Mouse (Mus musculus): ENCODE results near the gene Gmfg. TPM values are rescaled to one million over a fixed set of nuclear protein-coding genes. Genes with fewer than 3 reads are reported as not detected.

Gmfg gene
- polyA plus RNA-seq (2017; shearing (Covaris generic)): 100 to 1,000 TPM; 631 to 791 TPM

DNA sequence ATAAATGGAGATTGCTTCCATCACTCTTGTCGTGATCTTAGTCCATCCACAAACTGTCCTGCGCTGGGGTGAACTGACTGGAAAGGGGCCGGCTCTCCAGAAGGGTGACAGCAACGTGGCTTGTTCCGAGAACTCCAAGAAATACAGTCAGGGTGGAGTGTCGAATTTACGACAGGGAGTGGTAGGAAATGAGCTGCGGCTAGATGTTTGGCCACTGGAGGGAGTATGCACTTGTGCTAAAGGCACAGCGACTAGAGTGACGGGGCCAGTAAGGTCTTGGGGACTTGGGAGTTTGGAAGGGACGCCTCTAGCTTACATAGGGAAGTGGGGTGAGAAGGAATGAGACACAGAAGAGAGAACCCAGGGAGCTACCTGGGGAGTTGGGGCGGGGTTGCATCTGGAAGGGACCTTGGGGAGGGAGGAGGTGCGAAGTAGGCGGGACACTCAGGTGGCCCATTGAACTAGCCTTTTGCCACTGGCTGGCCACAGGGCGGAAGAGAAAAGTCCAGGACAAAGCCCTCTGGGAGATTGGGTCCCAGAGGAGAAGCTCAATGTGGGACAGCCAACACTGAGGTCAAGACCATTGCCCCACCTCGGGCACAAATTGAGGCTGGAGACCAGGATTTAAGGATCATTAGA, at the start of gene Gmfg:
Gene Gmfg, plus strand, starts transcription at position 516 of the 639 bp plus-strand sequence.

GRCm38 (mm10) chr7:28392429-28393271, 44.6 kb upstream of the Gmfg start, which contains the start of the genes Med29 and Paf1:
TSS of gene Med29 (minus strand) at chr7:28392708.
TSS of gene Paf1 (plus strand) at chr7:28392951.

DNA sequence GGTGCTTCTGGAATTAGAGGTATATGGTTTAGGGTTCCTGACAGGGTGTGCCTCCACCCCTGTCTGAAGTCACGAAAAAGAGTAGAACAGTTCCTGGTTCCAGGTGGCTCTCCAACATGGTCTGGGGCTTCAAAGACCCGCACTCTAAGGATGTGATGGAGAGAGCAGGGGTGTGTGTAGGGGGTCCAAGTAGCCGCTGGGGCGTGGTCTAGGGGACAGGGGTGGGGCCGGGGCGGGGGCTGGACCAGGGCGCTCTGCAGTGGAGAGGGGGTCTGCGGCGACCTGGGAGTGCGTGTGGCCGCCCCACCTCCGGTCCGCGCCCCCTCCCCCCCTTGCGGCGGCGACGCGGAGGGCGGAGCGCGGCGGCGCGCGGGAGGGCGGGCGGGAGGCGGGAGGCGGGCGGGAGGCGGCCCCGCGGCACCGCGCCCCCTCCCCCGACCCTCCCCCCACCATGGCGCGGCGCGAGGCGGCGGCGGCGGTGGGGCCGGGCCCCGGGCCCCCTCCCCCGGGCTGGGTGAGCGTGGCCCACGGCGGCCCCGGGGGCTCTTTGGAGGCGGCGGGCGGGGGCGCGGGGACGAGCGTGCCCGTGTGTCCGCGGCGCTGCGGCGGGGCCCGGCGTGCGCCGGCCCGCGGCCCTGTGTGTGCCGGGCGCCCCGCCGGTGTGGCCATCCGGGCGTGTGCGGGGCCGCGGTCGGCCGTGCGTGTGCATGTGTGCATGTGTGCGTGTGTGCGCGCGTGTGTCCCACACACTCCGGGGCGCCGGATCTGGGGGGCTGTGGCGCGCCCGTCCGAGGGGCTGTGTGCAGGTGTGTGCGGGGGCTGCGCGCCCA, 14.5 kb downstream of the Gmfg start, which contains the start of gene Lrfn1:
Gene Lrfn1, plus strand, starts transcription at position 450 of the 830 bp plus-strand sequence.

Other genes starting within 250 kb of the Gmfg start
- 10 to 100 TPM in 1 of 2 experiments, 1 to 10 TPM in 1; 9.0 to 10.8 TPM for gene Eid2, start 169.6 kb upstream of the Gmfg start, polyA plus RNA-seq (2017; shearing (Covaris generic))
- gene Eid2b, start 159.7 kb upstream of the Gmfg start, polyA plus RNA-seq (2017; shearing (Covaris generic)): 1 to 10 TPM; 4.8 to 6.4 TPM
- gene Selenov, start 146.3 kb upstream of the Gmfg start, polyA plus RNA-seq (2017; shearing (Covaris generic)): not detected
- gene Dll3, start 135.2 kb upstream of the Gmfg start, polyA plus RNA-seq (2017; shearing (Covaris generic)): not detected
- 10 to 100 TPM; 72.3 to 82.6 TPM for gene Timm50, start 125.4 kb upstream of the Gmfg start, polyA plus RNA-seq (2017; shearing (Covaris generic))
- gene Supt5, start 98.7 kb upstream of the Gmfg start, polyA plus RNA-seq (2017; shearing (Covaris generic)): 100 to 1,000 TPM; 111 to 138 TPM
- 1,000 to 10,000 TPM in 1 of 2 experiments, 100 to 1,000 TPM in 1; 690 to 1,103 TPM for gene Rps16, start 86.8 kb upstream of the Gmfg start, polyA plus RNA-seq (2017; shearing (Covaris generic))
- 10 to 100 TPM; 68.1 to 75.7 TPM for gene Plekhg2, start 64.8 kb upstream of the Gmfg start, polyA plus RNA-seq (2017; shearing (Covaris generic))
- gene Zfp36, start 57.2 kb upstream of the Gmfg start, polyA plus RNA-seq (2017; shearing (Covaris generic)): 100 to 1,000 TPM; 146 to 202 TPM
- 10 to 100 TPM; 23.7 to 29.5 TPM for gene Med29, start 44.7 kb upstream of the Gmfg start, polyA plus RNA-seq (2017; shearing (Covaris generic))
- gene Paf1, start 44.5 kb upstream of the Gmfg start, polyA plus RNA-seq (2017; shearing (Covaris generic)): 100 to 1,000 TPM in 1 of 2 experiments, 10 to 100 TPM in 1; 88.9 to 102 TPM
- under 1 TPM; 0.79 to 0.81 TPM for gene Lrfn1, start 14.5 kb downstream of the Gmfg start, polyA plus RNA-seq (2017; shearing (Covaris generic))
- not detected for gene Ifnl2, start 73.0 kb downstream of the Gmfg start, polyA plus RNA-seq (2017; shearing (Covaris generic))
- not detected for gene Ifnl3, start 85.4 kb downstream of the Gmfg start, polyA plus RNA-seq (2017; shearing (Covaris generic))
- not detected for gene Sycn, start 103.4 kb downstream of the Gmfg start, polyA plus RNA-seq (2017; shearing (Covaris generic))
- under 1 TPM; 0.22 to 0.38 TPM for gene Nccrp1, start 109.8 kb downstream of the Gmfg start, polyA plus RNA-seq (2017; shearing (Covaris generic))
- 10 to 100 TPM; 25.4 to 29.9 TPM for gene Samd4b, start 160.7 kb downstream of the Gmfg start, polyA plus RNA-seq (2017; shearing (Covaris generic))
- 1 to 10 TPM; 6.8 to 7.7 TPM for gene Pak4, start 160.7 kb downstream of the Gmfg start, polyA plus RNA-seq (2017; shearing (Covaris generic))
- gene Acp7, start 193.9 kb downstream of the Gmfg start, polyA plus RNA-seq (2017; shearing (Covaris generic)): not detected